Mouse (Mus musculus) small intestine, adult 2 months (tissue): ENCODE results near the gene Ptprk. TPM values are rescaled to one million over a fixed set of nuclear protein-coding genes. Genes with fewer than 3 reads are reported as not detected.

Source experiments
- H3K27ac ChIP-seq: fragments of 200-500 bp; 2 replicates; pipeline ENCODE4 v1.5.1; 2012; ENCODE audit warnings: low read depth, low read length, control low read depth, inconsistent platforms; ENCODE audit not compliant: insufficient read depth
- H3K27me3 ChIP-seq: fragments of 200-500 bp; 2 replicates; pipeline ENCODE4 v1.6.1; 2012; ENCODE audit warnings: mild to moderate bottlenecking, moderate library complexity, low read length, inconsistent platforms; ENCODE audit not compliant: control insufficient read depth, insufficient read depth
- H3K36me3 ChIP-seq: fragments of 200-500 bp; 2 replicates; pipeline ENCODE4 v1.6.1; 2012; ENCODE audit warnings: mild to moderate bottlenecking, low read length, control low read depth, inconsistent platforms; ENCODE audit not compliant: control insufficient read depth, insufficient read depth
- H3K4me1 ChIP-seq: fragments of 200-500 bp; 2 replicates; pipeline ENCODE4 v1.6.1; 2012; ENCODE audit warnings: low read length, inconsistent platforms, mixed read lengths; ENCODE audit not compliant: control insufficient read depth, insufficient read depth, insufficient read length
- H3K4me3 ChIP-seq: fragments of 200-500 bp; 2 replicates; pipeline ENCODE4 v1.5.1; 2012; ENCODE audit warnings: low read depth, mild to moderate bottlenecking, control low read depth, inconsistent platforms, low read length, moderate library complexity
- CTCF ChIP-seq: fragments of 200-500 bp; IDR thresholded peaks from 2 replicates; pipeline ENCODE4 v1.5.1; 2012; ENCODE audit warnings: low read depth, mild to moderate bottlenecking, control low read depth, inconsistent platforms, low read length, moderate library complexity, mixed read lengths; ENCODE audit not compliant: insufficient replicate concordance, insufficient read length; ENCODE audit errors: extremely low read depth
- POLR2A ChIP-seq: fragments of 200-500 bp; IDR thresholded peaks from 2 replicates; pipeline ENCODE4 v1.6.1; 2012; ENCODE audit warnings: low read depth, mild to moderate bottlenecking, control low read depth, inconsistent platforms, low read length, moderate library complexity
- WGBS: fragments of 180-500 bp; shearing (Covaris S2); methylation state at CpG from one replicate; pipeline ENCODE4 v1.1.7; 2018; 5-methylcytosine and 5-hydroxymethylcytosine counted together
- polyA plus RNA-seq: library from polyadenylated mRNA; depleted of rRNA; stranded (reverse); fragments of >200 nt; gene quantifications from 2 replicates; pipeline ENCODE4 v1.2.3, GENCODE M21; 2012

The Ptprk gene
- polyA plus RNA-seq, 1 experiment: 11.3 TPM

DNA sequence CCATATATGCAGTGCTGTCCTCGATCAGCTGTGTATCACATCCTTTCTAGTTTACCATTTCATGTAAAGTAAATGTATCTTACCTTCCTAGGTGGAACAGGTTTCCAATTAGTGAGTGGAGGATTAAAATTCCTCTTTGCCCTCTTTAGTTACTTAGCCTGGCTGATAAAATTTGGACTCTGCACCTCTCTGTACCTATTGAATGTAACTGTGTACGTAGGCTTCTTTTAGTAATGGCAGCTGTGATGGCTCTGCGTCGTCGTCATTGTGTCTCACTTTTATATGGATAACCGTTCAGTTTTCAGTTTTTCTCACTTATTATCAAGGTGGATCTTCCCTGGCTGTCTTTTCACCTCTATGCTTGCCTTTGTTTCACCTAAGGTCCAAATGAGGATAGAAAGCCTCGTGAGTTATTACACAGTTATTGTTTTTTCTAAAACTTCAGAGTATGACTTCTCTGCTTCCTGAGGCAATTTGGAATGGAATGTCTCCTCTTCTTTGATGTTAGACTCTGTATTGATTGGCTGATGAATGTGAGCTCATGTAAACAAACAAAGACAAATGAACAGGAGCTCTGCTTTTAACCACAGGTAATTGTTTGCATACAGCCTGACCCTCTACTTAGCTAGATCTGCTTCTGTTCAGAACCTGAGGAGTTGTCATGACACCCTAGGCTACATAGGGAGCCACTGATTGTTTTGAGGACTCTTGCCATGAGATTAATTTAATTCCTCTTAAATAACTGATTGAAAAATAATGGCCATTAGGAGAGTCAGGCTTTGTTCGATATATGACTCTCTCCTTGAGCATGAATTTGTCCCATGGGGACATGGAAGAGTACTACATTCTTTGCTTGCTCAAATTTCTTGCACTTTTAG lies 197.3 kb downstream of the Ptprk start:
- H3K27ac ChIP-seq: no peak overlapping the region
- WGBS: 46% methylated on average over 8 of the region's 8 CpGs

DNA sequence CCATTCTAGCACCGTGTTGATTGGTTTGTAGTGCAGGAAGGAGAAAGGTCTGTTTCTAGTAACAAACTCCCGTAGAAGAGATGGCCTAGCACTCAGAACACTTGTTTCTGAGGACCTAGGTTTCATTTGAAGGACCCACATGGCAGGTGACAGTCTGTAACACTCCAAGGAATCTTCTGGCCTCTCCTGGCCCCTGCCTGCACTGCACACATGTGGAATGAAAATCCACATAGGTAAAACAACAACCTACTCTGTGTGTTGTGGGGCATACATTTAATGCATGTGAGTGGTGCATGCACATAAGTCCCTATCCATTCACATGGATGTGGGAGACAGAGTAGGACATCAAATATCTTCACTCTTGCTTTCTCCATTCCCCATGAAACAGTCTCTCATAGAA lies 204.1 kb downstream of the Ptprk start:
- TF ChIP-seq POLR2A (no peak), CTCF (no peak)
- Histone ChIP-seq H3K4me3 (no peak overlapping the region), H3K4me1 (no peaks in the 10 kb centered on the region), H3K36me3 (no peaks in the 10 kb centered on the region), H3K27ac (no peak overlapping the region), H3K27me3 (no peaks in the 10 kb centered on the region)
- 92% methylated on average over 2 of the region's 2 CpGs for WGBS

More for the DNA sequence above, 197.3 kb downstream of the Ptprk start:
- Histone ChIP-seq H3K4me1 (no peaks in the 10 kb centered on the region), H3K4me3 (no peak overlapping the region), H3K36me3 (peaks cover 2% of the 10 kb centered on the region; the same call in 1 of the 2 replicates), H3K27me3 (no peaks in the 10 kb centered on the region)
- TF ChIP-seq POLR2A (no peak), CTCF (no peak)

DNA sequence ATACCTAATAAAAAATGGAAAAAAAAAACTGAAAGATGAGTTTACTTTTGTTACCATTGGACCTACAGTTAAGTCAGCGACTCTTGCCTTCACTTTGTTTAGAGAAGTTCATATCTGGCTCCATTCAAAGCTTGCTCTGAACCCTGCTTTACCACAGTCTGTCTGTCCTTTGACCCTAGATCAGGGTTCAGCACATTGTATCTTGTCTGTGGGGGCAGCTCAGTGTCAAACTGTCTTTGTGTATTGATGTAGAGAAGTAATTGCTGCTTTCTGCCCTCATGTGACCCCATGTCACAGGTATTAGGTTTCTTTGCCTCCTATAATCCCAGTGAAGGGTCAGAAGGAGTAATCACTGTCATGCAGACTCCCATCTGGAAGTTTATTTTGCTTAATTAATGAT lies 222.9 kb downstream of the Ptprk start:
- TF ChIP-seq CTCF: no peak
- TF ChIP-seq POLR2A: no peak
- Histone ChIP-seq H3K4me1 (no peaks in the 10 kb centered on the region), H3K27me3 (no peaks in the 10 kb centered on the region), H3K27ac (no peak overlapping the region), H3K4me3 (no peak overlapping the region), H3K36me3 (no peaks in the 10 kb centered on the region)
- 67% methylated on average over 1 of the region's 1 CpGs for WGBS

DNA sequence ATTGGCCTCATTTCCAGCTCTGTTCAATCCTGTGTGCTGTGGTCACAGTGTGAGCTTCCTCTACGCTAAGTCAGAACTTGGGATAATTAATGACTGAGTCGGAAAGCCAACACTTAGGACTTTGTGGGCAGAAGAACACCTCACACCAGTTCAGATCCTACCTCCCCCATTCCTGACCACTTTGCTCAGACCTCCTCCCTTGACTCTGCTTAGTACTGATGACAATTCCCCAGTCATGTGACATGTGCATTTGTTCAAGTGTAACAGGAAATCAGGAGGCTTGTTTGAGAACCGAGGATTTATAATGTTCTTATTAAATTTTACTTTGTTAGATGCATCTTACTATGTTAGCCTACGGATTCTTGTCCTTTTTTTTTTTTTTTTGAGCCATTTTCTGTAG lies 224.6 kb downstream of the Ptprk start:
- no peaks in the 10 kb centered on the region for H3K4me1 ChIP-seq
- 89% methylated on average over 4 of the region's 4 CpGs for WGBS
- TF ChIP-seq CTCF (no peak), POLR2A (no peak)
- no peaks in the 10 kb centered on the region for H3K27me3 ChIP-seq
- no peak overlapping the region for H3K4me3 ChIP-seq
- H3K27ac ChIP-seq: no peak overlapping the region
- H3K36me3 ChIP-seq: no peaks in the 10 kb centered on the region

DNA sequence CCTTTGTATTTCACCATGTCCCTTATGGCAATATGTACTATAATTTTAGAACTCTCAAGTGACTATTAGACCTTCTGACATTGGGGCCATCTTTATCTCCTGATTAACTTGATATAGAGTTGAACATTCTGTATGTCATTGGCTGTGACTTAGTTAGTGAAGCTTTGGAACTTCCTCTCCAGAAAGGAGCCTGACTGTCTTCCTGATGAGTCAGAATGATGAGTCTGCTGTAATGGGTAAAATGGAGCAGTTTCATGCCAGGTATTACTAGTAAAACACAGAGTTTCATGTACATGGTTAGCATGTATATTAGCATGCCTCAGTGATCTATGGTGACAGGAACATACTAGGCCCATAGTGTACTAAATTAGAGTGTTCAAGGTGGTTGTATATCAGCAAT lies 229.2 kb downstream of the Ptprk start:
- Histone ChIP-seq H3K4me3 (no peak overlapping the region), H3K27ac (no peak overlapping the region), H3K36me3 (no peaks in the 10 kb centered on the region), H3K27me3 (no peaks in the 10 kb centered on the region), H3K4me1 (no peaks in the 10 kb centered on the region)
- no peak for TF ChIP-seq CTCF

DNA sequence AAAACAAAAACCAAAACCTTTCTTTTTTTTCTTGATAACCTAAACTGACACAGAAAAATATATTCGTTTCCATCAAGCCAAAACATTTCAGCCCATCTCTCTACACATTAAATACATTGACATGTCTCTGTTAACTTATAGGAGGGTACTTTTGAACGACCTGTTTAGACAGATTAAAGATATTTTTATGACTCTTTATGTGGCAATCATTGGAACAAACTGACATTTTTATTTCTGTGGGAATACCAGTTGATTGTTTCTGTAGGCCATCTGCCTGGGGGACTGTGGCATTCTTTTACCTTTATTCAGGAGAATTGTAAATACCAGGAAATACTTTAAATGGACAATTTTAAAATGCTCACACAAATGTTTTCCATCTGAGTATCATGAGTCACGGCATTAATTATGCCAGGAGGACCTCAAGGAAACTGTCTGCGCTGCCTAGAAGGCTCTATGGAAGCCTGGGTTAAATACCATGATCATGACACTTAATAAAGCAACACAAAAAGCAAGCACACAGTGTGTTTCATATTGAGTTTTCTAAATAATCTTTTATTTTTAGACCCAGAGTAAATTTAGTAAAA lies 229.8 kb downstream of the Ptprk start:
- Histone ChIP-seq H3K36me3 (no peaks in the 10 kb centered on the region), H3K27me3 (no peaks in the 10 kb centered on the region), H3K27ac (no peak overlapping the region), H3K4me3 (no peak overlapping the region), H3K4me1 (no peaks in the 10 kb centered on the region)
- TF ChIP-seq CTCF (no peak), POLR2A (no peak)
- WGBS: 75% methylated on average over 4 of the region's 4 CpGs

DNA sequence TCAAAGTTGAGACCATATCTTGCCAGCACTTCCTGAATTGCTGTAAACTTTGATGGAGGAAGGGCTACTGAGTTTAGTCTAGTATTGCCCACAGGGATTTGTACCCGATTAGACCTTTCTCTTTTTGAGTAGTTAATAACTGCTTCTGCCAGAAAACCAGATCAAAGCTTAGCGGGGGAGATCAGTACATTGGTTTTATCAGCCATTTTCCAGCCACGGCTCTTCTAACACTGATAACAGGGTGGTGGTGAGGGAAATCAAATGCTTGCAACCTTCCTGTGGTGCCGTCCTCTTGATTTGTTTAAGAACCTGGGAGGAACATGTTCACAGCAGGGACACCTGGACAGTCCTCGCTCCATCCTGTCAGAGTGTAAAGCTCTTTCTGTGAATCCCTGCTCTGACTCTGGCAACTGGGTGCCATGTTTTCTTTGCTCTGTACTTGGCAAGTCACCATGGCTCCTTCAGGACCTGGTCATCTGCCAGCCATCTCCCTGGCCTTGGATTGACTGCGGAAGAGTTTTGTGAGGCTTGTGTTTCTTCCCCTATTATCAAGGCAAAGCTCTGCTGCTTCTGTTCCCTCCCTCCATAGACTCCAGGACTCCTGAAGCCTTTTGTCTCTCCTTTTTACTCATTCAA lies 231.9 kb downstream of the Ptprk start:
- Histone ChIP-seq H3K27me3 (no peaks in the 10 kb centered on the region), H3K4me3 (no peak overlapping the region), H3K4me1 (no peaks in the 10 kb centered on the region), H3K27ac (no peak overlapping the region), H3K36me3 (no peaks in the 10 kb centered on the region)
- no peak for TF ChIP-seq POLR2A
- no peak for TF ChIP-seq CTCF
- WGBS: 49% methylated on average over 6 of the region's 6 CpGs
